Comparison of ENCODE assay signal across 13 mouse cellular contexts in the genomic region with DNA sequence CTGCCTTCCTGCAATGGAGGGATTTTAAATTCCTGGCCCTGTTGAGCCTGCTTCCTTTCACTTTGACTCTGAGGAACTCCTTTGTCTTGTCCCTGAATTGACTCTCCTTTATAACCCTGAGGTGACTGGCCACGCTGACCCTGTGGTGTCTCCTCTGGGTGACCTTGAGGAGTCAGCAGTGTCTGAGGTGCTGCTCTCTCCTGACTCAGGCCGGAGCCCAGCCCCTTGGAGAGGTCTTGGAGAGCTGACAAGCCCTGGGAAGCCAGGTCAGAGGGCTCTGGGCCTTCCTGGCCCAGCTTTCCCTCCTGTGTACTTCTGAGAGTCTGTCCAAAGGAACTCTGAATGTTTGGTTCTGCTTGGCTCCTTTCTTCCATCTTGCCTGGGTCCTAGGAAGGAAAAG. TPM values are rescaled to one million over a fixed set of nuclear protein-coding genes. Genes with fewer than 3 reads are reported as not detected.
DNase-seq lines count a peak whose midpoint lies in the region; ATAC-seq lines count a peak whose summit lies in the region.
"Had no signal": no experiment of that assay in that cellular context is flagged by ENCODE, and none has a peak within 500 bp of the region (broad histone marks: within the 10 kb centered on the region; RNA-seq: fewer than 3 reads in every experiment).

No protein-coding gene starts in this region.

- peak overlapping the region; percentile 64; the same call in 1 of the 2 replicates for H3K4me3 ChIP-seq in forebrain, embryonic 10.5 days
- no peak overlapping the region for H3K4me3 ChIP-seq in forebrain, embryonic 13.5 days
- H3K4me3 ChIP-seq in megakaryocyte, embryonic 14.5 days (replicated peaks), result peak overlapping the region; percentile 92
- no peak overlapping the region for H3K4me3 ChIP-seq in liver, embryonic 15.5 days (replicated peaks)

- peaks cover 39% of the 10 kb centered on the region for H3K27me3 ChIP-seq in forebrain, embryonic 10.5 days (ENCODE audit: poor library complexity, severe bottlenecking)
- H3K27me3 ChIP-seq in forebrain, embryonic 13.5 days, result peaks cover 27% of the 10 kb centered on the region; the same call in 1 of the 2 replicates
- H3K27me3 ChIP-seq in megakaryocyte, embryonic 14.5 days (replicated peaks), result peaks cover 46% of the 10 kb centered on the region
- peaks cover 31% of the 10 kb centered on the region for H3K27me3 ChIP-seq in liver, embryonic 15.5 days
- H3K27me3 ChIP-seq: stomach, embryonic 15.5 days had no signal

- ATAC-seq in forebrain, embryonic 13.5 days, result no peak
- no peak for ATAC-seq in megakaryocyte, adult 5-6 weeks (ENCODE audit: poor library complexity, severe bottlenecking)
- no peak for ATAC-seq in liver, embryonic 15.5 days (ENCODE audit: insufficient read depth)

- H3K36me3 ChIP-seq in forebrain, embryonic 10.5 days (replicated peaks), result peaks cover 22% of the 10 kb centered on the region
- peaks cover 20% of the 10 kb centered on the region for H3K36me3 ChIP-seq in forebrain, embryonic 13.5 days (ENCODE audit: poor library complexity, severe bottlenecking)
- H3K36me3 ChIP-seq in megakaryocyte, embryonic 14.5 days (replicated peaks; ENCODE audit: low read length), result peaks cover 30% of the 10 kb centered on the region
- peaks cover 19% of the 10 kb centered on the region for H3K36me3 ChIP-seq in liver, embryonic 15.5 days (replicated peaks)

- 49% methylated on average over 2 of the region's 2 CpGs for WGBS in forebrain, embryonic 10.5 days
- WGBS in forebrain, embryonic 13.5 days, result 58% methylated on average over 2 of the region's 2 CpGs
- 69% methylated on average over 2 of the region's 2 CpGs for WGBS in liver, embryonic 15.5 days (ENCODE audit: insufficient replicate concordance)

- peaks cover 16% of the 10 kb centered on the region for H3K4me1 ChIP-seq in forebrain, embryonic 10.5 days
- H3K4me1 ChIP-seq in forebrain, embryonic 13.5 days, result peaks cover 15% of the 10 kb centered on the region
- peaks cover 16% of the 10 kb centered on the region for H3K4me1 ChIP-seq in megakaryocyte, embryonic 14.5 days
- H3K4me1 ChIP-seq in liver, embryonic 15.5 days (replicated peaks), result peaks cover 17% of the 10 kb centered on the region

- H3K4me2 ChIP-seq in forebrain, embryonic 13.5 days, result no peak overlapping the region
- H3K4me2 ChIP-seq in liver, embryonic 15.5 days, result peak overlapping the region; percentile 85; the same call in 1 of the 2 replicates

- intact Hi-C loops in left cerebral cortex, postnatal 14 days (cut with DNase I), result no loop called here

- no peak overlapping the region for H3K27ac ChIP-seq in forebrain, embryonic 10.5 days
- H3K27ac ChIP-seq in forebrain, embryonic 13.5 days, result no peak overlapping the region
- no peak overlapping the region for H3K27ac ChIP-seq in liver, embryonic 15.5 days (replicated peaks)
- H3K27ac ChIP-seq: hindbrain, embryonic 12.5 days; stomach, embryonic 15.5 days had no signal

- no peak overlapping the region for H3K9ac ChIP-seq in forebrain, embryonic 13.5 days
- H3K9ac ChIP-seq in liver, embryonic 15.5 days, result no peak overlapping the region

- no peak for DNase-seq in forebrain, embryonic 10.5 days (ENCODE audit: extremely low spot score, low spot score)
- peak; percentile 50 for DNase-seq in kidney, adult 18-20 months
- DNase-seq in embryo, embryonic 9.5 days (ENCODE audit: extremely low spot score), result no peak
- DNase-seq in left cerebral cortex, postnatal 14 days (ENCODE audit: low spot score in 2 of 2), result no peak
- DNase-seq: lung, adult 18-20 months; midbrain, embryonic 14.5 days had no signal

- no peaks in the 10 kb centered on the region for H3K9me3 ChIP-seq in forebrain, embryonic 10.5 days
- no peaks in the 10 kb centered on the region for H3K9me3 ChIP-seq in forebrain, embryonic 13.5 days (replicated peaks)
- 0 out of 2 replicates have a peak, but pooled peaks cover 4% of the 10 kb centered on the region for H3K9me3 ChIP-seq in megakaryocyte, embryonic 14.5 days
- no peaks in the 10 kb centered on the region for H3K9me3 ChIP-seq in liver, embryonic 15.5 days (replicated peaks)
- H3K9me3 ChIP-seq: hindbrain, embryonic 12.5 days; stomach, embryonic 15.5 days had no signal

RNA-seq across cellular contexts. Expression of a gene that starts 3.5 kb away (rescaled TPM):
- 0.22 TPM in 1 of 2 replicates, not detected in the other for polyA plus RNA-seq in forebrain, embryonic 10.5 days (2016; fragmentation: Nextera tagmentation; extraction: Ambion mirVana)
- polyA plus RNA-seq in forebrain, embryonic 13.5 days (2015; fragmentation: Nextera tagmentation; extraction: Ambion mirVana), result 0.41 and 0.45 TPM in 2 replicates
- 0.29 TPM in 1 of 2 replicates, not detected in the other for polyA plus RNA-seq in megakaryocyte, embryonic 14.5 days (2012; ENCODE audit: insufficient read depth, low replicate concordance)
- 0.67 TPM in 1 of 2 replicates, not detected in the other for total RNA-seq in megakaryocyte, adult 5-6 weeks (2015)
- total RNA-seq in megakaryocyte, adult 5-6 weeks (2017), result 0.29 TPM in 1 of 2 replicates, not detected in the other
- polyA plus RNA-seq in liver, embryonic 15.5 days (2015; fragmentation: Nextera tagmentation; extraction: Ambion mirVana), result not detected in 2 replicates
- total RNA-seq in left cerebral cortex, postnatal 14 days (2021), result 1 to 10 TPM in 1 of 2 experiments, under 1 TPM in 1; 0.70 to 1.3 TPM
- polyA plus RNA-seq: embryonic facial prominence, embryonic 11.5 days; hindbrain, embryonic 12.5 days; midbrain, embryonic 14.5 days had no signal

RNA-seq across cellular contexts. Expression of a gene that starts 7.2 kb away (rescaled TPM):
- polyA plus RNA-seq in forebrain, embryonic 10.5 days (2016; fragmentation: Nextera tagmentation; extraction: Ambion mirVana), result 187 and 200 TPM in 2 replicates
- polyA plus RNA-seq in forebrain, embryonic 13.5 days (2015; fragmentation: Nextera tagmentation; extraction: Ambion mirVana), result 289 and 294 TPM in 2 replicates
- 173 and 385 TPM in 2 replicates for polyA plus RNA-seq in megakaryocyte, embryonic 14.5 days (2012; ENCODE audit: insufficient read depth, low replicate concordance)
- total RNA-seq in megakaryocyte, adult 5-6 weeks (2015), result 238 and 251 TPM in 2 replicates
- total RNA-seq in megakaryocyte, adult 5-6 weeks (2017), result 225 and 238 TPM in 2 replicates
- polyA plus RNA-seq in liver, embryonic 15.5 days (2015; fragmentation: Nextera tagmentation; extraction: Ambion mirVana), result 125 and 127 TPM in 2 replicates
- total RNA-seq in left cerebral cortex, postnatal 14 days (2021), result 100 to 1,000 TPM; 253 to 268 TPM

RNA-seq across cellular contexts. Expression of a gene that starts 33.0 kb away (rescaled TPM):
- 10.8 and 10.9 TPM in 2 replicates for polyA plus RNA-seq in forebrain, embryonic 10.5 days (2016; fragmentation: Nextera tagmentation; extraction: Ambion mirVana)
- polyA plus RNA-seq in forebrain, embryonic 13.5 days (2015; fragmentation: Nextera tagmentation; extraction: Ambion mirVana), result 6.3 and 8.0 TPM in 2 replicates
- polyA plus RNA-seq in megakaryocyte, embryonic 14.5 days (2012; ENCODE audit: insufficient read depth, low replicate concordance), result 0.35 TPM in 1 of 2 replicates, not detected in the other
- not detected in 2 replicates for total RNA-seq in megakaryocyte, adult 5-6 weeks (2015)
- total RNA-seq in megakaryocyte, adult 5-6 weeks (2017), result not detected in 2 replicates
- 1.6 and 2.9 TPM in 2 replicates for polyA plus RNA-seq in liver, embryonic 15.5 days (2015; fragmentation: Nextera tagmentation; extraction: Ambion mirVana)
- 1 to 10 TPM; 5.9 to 7.6 TPM for total RNA-seq in left cerebral cortex, postnatal 14 days (2021)

RNA-seq across cellular contexts. Expression of a gene that starts 41.7 kb away (rescaled TPM):
- 2.1 and 2.6 TPM in 2 replicates for polyA plus RNA-seq in forebrain, embryonic 10.5 days (2016; fragmentation: Nextera tagmentation; extraction: Ambion mirVana)
- polyA plus RNA-seq in forebrain, embryonic 13.5 days (2015; fragmentation: Nextera tagmentation; extraction: Ambion mirVana), result 1.5 and 1.6 TPM in 2 replicates
- not detected in 2 replicates for polyA plus RNA-seq in megakaryocyte, embryonic 14.5 days (2012; ENCODE audit: insufficient read depth, low replicate concordance)
- total RNA-seq in megakaryocyte, adult 5-6 weeks (2015), result not detected in 2 replicates
- total RNA-seq in megakaryocyte, adult 5-6 weeks (2017), result not detected in 2 replicates
- polyA plus RNA-seq in liver, embryonic 15.5 days (2015; fragmentation: Nextera tagmentation; extraction: Ambion mirVana), result 0.91 and 1.1 TPM in 2 replicates
- total RNA-seq in left cerebral cortex, postnatal 14 days (2021), result 1 to 10 TPM; 2.0 to 2.2 TPM

RNA-seq across cellular contexts. Expression of a gene that starts 51.7 kb away (rescaled TPM):
- polyA plus RNA-seq in forebrain, embryonic 10.5 days (2016; fragmentation: Nextera tagmentation; extraction: Ambion mirVana), result 1.1 and 1.4 TPM in 2 replicates
- polyA plus RNA-seq in forebrain, embryonic 13.5 days (2015; fragmentation: Nextera tagmentation; extraction: Ambion mirVana), result 1.0 and 1.2 TPM in 2 replicates
- polyA plus RNA-seq in megakaryocyte, embryonic 14.5 days (2012; ENCODE audit: insufficient read depth, low replicate concordance), result 7.5 and 22.4 TPM in 2 replicates
- 133 and 149 TPM in 2 replicates for total RNA-seq in megakaryocyte, adult 5-6 weeks (2015)
- 231 and 243 TPM in 2 replicates for total RNA-seq in megakaryocyte, adult 5-6 weeks (2017)
- polyA plus RNA-seq in liver, embryonic 15.5 days (2015; fragmentation: Nextera tagmentation; extraction: Ambion mirVana), result 10.7 and 11.5 TPM in 2 replicates
- total RNA-seq in left cerebral cortex, postnatal 14 days (2021), result 1 to 10 TPM; 3.6 to 4.9 TPM

Comparison
In these comparisons a context has a peak if more than half of its experiments do, and no peak if none do; other contexts are left out.
1. H3K4me3 ChIP-seq: peak in forebrain, embryonic 10.5 days (single experiment) and megakaryocyte, embryonic 14.5 days (single experiment); none in forebrain, embryonic 13.5 days (single experiment) and liver, embryonic 15.5 days (single experiment).